Mouse (Mus musculus): ENCODE measurements at regions not wholly inside any gene's neighbourhood (a gene's known extent, or its start where the extent isn't known, plus 50 kb on each side); places are given as distances from the start of the nearest gene placed in this dataset.

DNA sequence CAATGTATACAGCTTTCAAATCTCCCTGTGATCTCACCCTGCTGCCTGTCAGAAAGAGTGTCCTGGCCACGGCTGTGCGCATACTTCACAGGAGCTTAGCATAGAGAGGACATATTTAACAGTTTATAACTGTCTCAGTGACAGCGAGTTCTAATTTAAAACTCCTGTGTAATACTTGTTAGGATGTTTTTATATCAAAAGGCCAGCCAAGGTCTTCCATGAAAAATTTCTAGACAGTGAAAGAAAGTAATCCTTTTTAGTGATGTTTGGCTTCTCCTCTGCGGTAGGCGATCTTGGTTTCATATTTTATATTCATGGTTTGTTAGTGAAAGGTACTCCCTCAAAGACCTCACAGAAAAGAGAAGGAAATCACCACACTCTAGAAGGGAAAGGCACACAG is 403.0 kb downstream of the Gm10295 start:
- TF ChIP-seq ZNF384 (IDR thresholded peaks at IDR 0.05; ENCODE audit: low read depth, low read length) (no peak), MAFK (IDR thresholded peaks at IDR 0.05; ENCODE audit: insufficient read depth, low read depth, low read length) (no peak), ZC3H11A (IDR thresholded peaks at IDR 0.05; ENCODE audit: borderline replicate concordance, low read depth, low read length) (no peak), HCFC1 (IDR thresholded peaks at IDR 0.05; ENCODE audit: borderline replicate concordance, insufficient read depth, low read length) (no peak)
